Mouse (Mus musculus) adrenal gland, adult 2 months (tissue): ENCODE results near the gene Akap13. TPM values are rescaled to one million over a fixed set of nuclear protein-coding genes. Genes with fewer than 3 reads are reported as not detected.

Experiments
- DNase-seq: peaks from one replicate; pipeline ENCODE4 v3.0.0; 2021
- microRNA-seq, 2 experiments: library from miRNA; unstranded; fragments of <30 nt; microRNA quantifications; one replicate each; pipeline ENCODE4 v1.2.0; 2021
- polyA plus RNA-seq: library from polyadenylated mRNA; depleted of rRNA; stranded (reverse); fragments of >200 nt; gene quantifications from 2 replicates; pipeline ENCODE4 v1.2.3, GENCODE M21; 2012; rRNA removed
- total RNA-seq, 2 experiments: library from RNA; stranded (reverse); gene quantifications; 2 replicates each; pipeline ENCODE4 v1.2.3; 2021

The Akap13 gene
- total and polyA plus RNA-seq, 3 experiments: 8.8 to 66.8 (median 51.3) TPM

- DNase-seq: no peak
These were observed 338.5 kb downstream of the Akap13 start for GRCm38 (mm10) chr7:75793654-75794335.

GRCm38 (mm10) chr7:75795106-75795505 lies 339.8 kb downstream of the Akap13 start:
- DNase-seq: no peak

GRCm38 (mm10) chr7:75796474-75796873 lies 341.1 kb downstream of the Akap13 start:
- DNase-seq: no peak

GRCm38 (mm10) chr7:75800530-75800929 lies 345.2 kb downstream of the Akap13 start:
- DNase-seq: no peak

GRCm38 (mm10) chr7:75801022-75801421 lies 345.7 kb downstream of the Akap13 start:
- DNase-seq: no peak

GRCm38 (mm10) chr7:75801621-75802358 lies 346.5 kb downstream of the Akap13 start:
- no peak for DNase-seq

GRCm38 (mm10) chr7:75802887-75803286 lies 347.6 kb downstream of the Akap13 start:
- DNase-seq: no peak

Small RNA genes within 50 kb of the gene (microRNA-seq; reads per million reads assigned to microRNA genes)
- 0 reads per million in 2 experiments for gene Gm23251

Other genes starting within 250 kb of the Akap13 start
- gene Sv2b, start 146.3 kb upstream of the Akap13 start, total RNA-seq: under 1 TPM; 0.17 to 0.21 TPM
- 0.02 and 0.03 TPM in 2 replicates for gene Sv2b, start 146.3 kb upstream of the Akap13 start, polyA plus RNA-seq